Mouse (Mus musculus) midbrain, embryonic 16.5 days (tissue): ENCODE results near the gene Foxp1. TPM values are rescaled to one million over a fixed set of nuclear protein-coding genes. Genes with fewer than 3 reads are reported as not detected.

ENCODE experiments used
- ATAC-seq: fragments of 200-750 bp; cut with Nextera tagmentation; 2 replicates; pipeline ENCODE4 v1.8.0; 2017; ENCODE audit warnings: moderate TSS enrichment
- H3K27ac ChIP-seq: fragments of 300-500 bp; sonication (generic); 2 replicates; pipeline ENCODE4 v1.5.1; 2014; ENCODE audit warnings: mild to moderate bottlenecking, low read length, mixed read lengths
- H3K27me3 ChIP-seq: fragments of 300-500 bp; sonication (generic); 2 replicates; pipeline ENCODE4 v1.6.1; 2014; ENCODE audit warnings: low read depth, low read length, mixed read lengths; ENCODE audit not compliant: control insufficient read depth, insufficient read depth
- H3K36me3 ChIP-seq: fragments of 300-500 bp; sonication (generic); 2 replicates; pipeline ENCODE4 v1.6.1; 2014; ENCODE audit warnings: mild to moderate bottlenecking, low read length, moderate library complexity, mixed read lengths; ENCODE audit not compliant: control insufficient read depth, insufficient read depth
- H3K4me1 ChIP-seq: fragments of 300-500 bp; sonication (generic); 2 replicates; pipeline ENCODE4 v1.6.1; 2014; ENCODE audit warnings: mild to moderate bottlenecking, low read length, mixed read lengths; ENCODE audit not compliant: control insufficient read depth, insufficient read depth
- H3K4me2 ChIP-seq: fragments of 300-500 bp; sonication (generic); 2 replicates; pipeline ENCODE4 v1.6.1; 2014; ENCODE audit warnings: mild to moderate bottlenecking, low read length, mixed read lengths
- H3K4me3 ChIP-seq: fragments of 300-500 bp; sonication (generic); 2 replicates; pipeline ENCODE4 v1.5.1; 2014; ENCODE audit warnings: low read depth, mild to moderate bottlenecking, low read length, moderate library complexity, mixed read lengths
- H3K9ac ChIP-seq: fragments of 300-500 bp; sonication (generic); 2 replicates; pipeline ENCODE4 v1.6.1; 2014; ENCODE audit warnings: low read depth, low read length, mixed read lengths
- H3K9me3 ChIP-seq: fragments of 300-500 bp; sonication (generic); replicated peaks from 2 replicates; pipeline ENCODE4 v1.6.1; 2014; ENCODE audit warnings: mild to moderate bottlenecking, low read length, mixed read lengths; ENCODE audit not compliant: control insufficient read depth, poor library complexity, severe bottlenecking
- WGBS: fragments of 180-500 bp; shearing (Covaris S2); extraction: QIAGEN DNeasy Blood & Tissue Kit; methylation state at CpG from one replicate; pipeline ENCODE4 v1.1.7; 2014; 5-methylcytosine and 5-hydroxymethylcytosine counted together
- polyA plus RNA-seq: library from polyadenylated mRNA; unstranded; fragments of >200 nt; fragmentation: Nextera tagmentation; extraction: Ambion mirVana; gene quantifications from 2 replicates; pipeline ENCODE4 v1.2.1, GENCODE M21; 2015

Gene Foxp1
- polyA plus RNA-seq, 1 experiment from 2014 or later: 79.8 TPM

DNA sequence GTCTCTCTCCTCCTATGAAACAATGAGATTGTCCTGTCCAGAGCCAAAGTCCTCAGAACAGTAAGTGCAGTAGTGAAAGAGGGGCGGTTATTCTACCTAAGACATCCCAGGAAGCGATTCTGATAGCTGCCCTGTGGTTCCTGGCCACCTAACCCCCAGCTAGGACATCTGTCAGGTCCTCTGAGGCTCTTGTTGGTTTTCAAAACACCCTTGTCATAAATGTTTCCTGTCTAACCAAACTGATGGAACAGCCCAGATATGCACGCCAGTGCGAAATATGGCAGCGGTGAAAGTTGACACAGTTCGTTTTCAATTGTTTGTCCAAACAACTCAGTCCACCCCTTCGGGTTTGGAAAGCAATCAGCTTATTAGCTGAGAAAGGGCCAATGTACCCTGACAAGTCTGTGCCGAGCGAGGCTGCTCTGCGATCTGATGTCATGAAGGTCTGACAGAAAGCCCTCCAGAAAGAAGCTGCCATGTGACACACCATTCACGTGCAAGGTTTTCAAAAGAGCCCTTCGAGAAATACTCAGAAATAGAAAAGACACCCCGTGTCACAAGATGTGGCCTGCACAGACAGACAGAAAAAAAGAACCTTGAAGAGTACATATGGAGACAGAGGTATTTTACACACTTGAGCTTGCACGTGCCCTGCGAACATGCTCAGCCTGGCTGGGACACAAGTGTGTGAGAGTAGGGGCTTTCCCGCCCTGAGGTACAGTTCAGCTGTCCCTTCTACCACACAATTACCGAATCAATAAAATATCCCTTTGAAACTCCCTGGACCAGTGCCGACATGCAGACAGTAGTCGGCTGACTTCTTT lies 147.9 kb downstream of the Foxp1 start:
- H3K27ac ChIP-seq: no peak overlapping the region
- H3K4me2 ChIP-seq: no peak overlapping the region
- H3K4me3 ChIP-seq: no peak overlapping the region
- no peaks in the 10 kb centered on the region for H3K9me3 ChIP-seq
- no peaks in the 10 kb centered on the region for H3K36me3 ChIP-seq
- peaks cover 10% of the 10 kb centered on the region; the same call in 1 of the 2 replicates for H3K4me1 ChIP-seq
- 66% methylated on average over 19 of the region's 19 CpGs for WGBS
- ATAC-seq: no peak
- H3K27me3 ChIP-seq: no peaks in the 10 kb centered on the region
- no peak overlapping the region for H3K9ac ChIP-seq

DNA sequence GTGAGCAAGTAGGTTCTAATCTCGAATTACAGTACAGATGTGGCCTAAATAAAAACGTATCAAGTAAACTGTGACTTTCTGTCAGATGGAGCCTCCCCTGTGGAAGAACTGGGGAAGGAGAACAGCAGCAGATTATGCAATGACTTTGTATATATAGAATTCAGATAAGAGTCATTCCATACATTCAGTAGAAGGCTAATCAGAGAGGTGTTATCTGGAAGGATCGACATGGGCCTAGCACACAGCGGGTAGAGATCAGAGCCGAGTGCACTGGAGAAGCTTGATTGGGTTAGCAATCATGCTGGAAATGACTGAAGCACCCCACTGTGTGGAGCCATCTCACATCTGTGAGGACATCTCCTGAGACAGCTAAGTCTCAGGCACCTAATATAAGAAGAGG lies 150.1 kb downstream of the Foxp1 start:
- no peaks in the 10 kb centered on the region for H3K27me3 ChIP-seq
- no peak overlapping the region for H3K9ac ChIP-seq
- no peak overlapping the region for H3K4me2 ChIP-seq
- H3K36me3 ChIP-seq: no peaks in the 10 kb centered on the region
- H3K9me3 ChIP-seq: no peaks in the 10 kb centered on the region
- no peak for ATAC-seq
- 91% methylated on average over 5 of the region's 5 CpGs for WGBS
- no peak overlapping the region for H3K4me3 ChIP-seq
- no peak overlapping the region for H3K27ac ChIP-seq
- peaks cover 10% of the 10 kb centered on the region; the same call in 1 of the 2 replicates for H3K4me1 ChIP-seq

DNA sequence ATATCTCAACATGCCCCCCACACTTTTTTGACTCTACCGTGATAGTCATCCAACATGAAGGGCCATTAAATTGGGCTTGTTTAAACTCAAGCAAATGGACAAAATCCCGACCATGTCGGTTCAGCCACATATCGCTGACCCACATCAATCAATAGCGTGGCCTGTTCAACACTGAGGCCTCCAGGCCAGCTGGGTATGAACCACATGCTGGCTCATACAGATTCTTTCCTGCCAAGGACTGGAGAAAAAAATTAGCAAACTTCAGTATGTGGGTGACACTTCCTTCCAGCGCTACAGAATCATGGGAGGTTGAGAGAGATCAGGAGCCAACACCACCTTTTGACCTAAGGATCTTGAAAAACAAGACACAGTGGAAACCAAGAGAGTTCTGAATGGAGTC lies 150.5 kb downstream of the Foxp1 start:
- H3K36me3 ChIP-seq: no peaks in the 10 kb centered on the region
- H3K9me3 ChIP-seq: no peaks in the 10 kb centered on the region
- H3K4me2 ChIP-seq: no peak overlapping the region
- no peak for ATAC-seq
- H3K27me3 ChIP-seq: no peaks in the 10 kb centered on the region
- H3K27ac ChIP-seq: no peak overlapping the region
- H3K9ac ChIP-seq: no peak overlapping the region
- peaks cover 10% of the 10 kb centered on the region; the same call in 1 of the 2 replicates for H3K4me1 ChIP-seq
- H3K4me3 ChIP-seq: no peak overlapping the region
- WGBS: 91% methylated on average over 6 of the region's 6 CpGs

DNA sequence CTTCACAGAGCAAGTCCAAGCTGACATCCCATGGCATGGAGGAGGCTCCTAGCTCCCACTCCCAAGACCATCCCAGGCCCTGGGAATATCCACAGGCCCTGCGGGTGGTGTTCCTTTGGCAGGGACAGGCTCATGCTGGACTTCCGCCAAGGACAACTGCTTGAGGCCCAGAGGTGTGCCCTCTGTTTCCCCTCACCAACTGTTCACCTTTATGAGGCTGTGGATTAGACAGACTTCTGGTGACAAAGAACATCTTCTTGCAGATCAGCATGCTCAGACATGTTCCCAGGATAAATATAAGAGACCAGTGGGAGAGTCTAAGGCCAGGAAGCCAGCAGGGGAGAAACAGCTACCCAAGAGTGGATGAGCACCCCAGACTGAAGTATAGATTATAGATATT lies 152.6 kb downstream of the Foxp1 start:
- WGBS: 77% methylated on average over 2 of the region's 2 CpGs
- H3K27ac ChIP-seq: no peak overlapping the region
- no peak overlapping the region for H3K4me3 ChIP-seq
- ATAC-seq: no peak
- H3K36me3 ChIP-seq: no peaks in the 10 kb centered on the region
- no peak overlapping the region for H3K9ac ChIP-seq
- H3K27me3 ChIP-seq: no peaks in the 10 kb centered on the region
- no peaks in the 10 kb centered on the region for H3K9me3 ChIP-seq
- H3K4me2 ChIP-seq: no peak overlapping the region
- H3K4me1 ChIP-seq: peaks cover 2% of the 10 kb centered on the region; the same call in 1 of the 2 replicates

DNA sequence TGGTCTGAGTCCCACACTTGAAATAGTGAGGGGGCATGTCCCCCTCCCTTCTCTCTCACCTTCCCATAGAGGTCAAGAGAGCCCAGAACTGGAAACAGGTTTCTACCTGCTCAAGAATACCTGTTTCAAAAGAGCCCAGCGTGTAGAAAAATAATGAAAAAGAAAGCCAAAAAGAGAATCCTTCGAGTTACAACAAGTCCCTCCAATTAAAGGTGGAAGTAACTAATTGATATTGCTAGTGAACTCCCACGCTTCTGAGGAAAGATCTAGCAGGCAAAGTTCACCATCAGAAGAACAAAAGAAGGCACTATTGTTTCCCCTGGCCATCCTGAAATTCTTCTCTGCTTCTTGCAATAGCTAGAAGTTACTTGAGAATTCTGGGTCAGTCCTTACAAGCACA lies 153.4 kb downstream of the Foxp1 start:
- Histone ChIP-seq H3K27me3 (no peaks in the 10 kb centered on the region), H3K36me3 (no peaks in the 10 kb centered on the region), H3K27ac (no peak overlapping the region), H3K9me3 (no peaks in the 10 kb centered on the region), H3K4me1 (no peaks in the 10 kb centered on the region), H3K9ac (no peak overlapping the region), H3K4me3 (no peak overlapping the region), H3K4me2 (no peak overlapping the region)
- WGBS: 92% methylated on average over 3 of the region's 3 CpGs
- no peak for ATAC-seq

DNA sequence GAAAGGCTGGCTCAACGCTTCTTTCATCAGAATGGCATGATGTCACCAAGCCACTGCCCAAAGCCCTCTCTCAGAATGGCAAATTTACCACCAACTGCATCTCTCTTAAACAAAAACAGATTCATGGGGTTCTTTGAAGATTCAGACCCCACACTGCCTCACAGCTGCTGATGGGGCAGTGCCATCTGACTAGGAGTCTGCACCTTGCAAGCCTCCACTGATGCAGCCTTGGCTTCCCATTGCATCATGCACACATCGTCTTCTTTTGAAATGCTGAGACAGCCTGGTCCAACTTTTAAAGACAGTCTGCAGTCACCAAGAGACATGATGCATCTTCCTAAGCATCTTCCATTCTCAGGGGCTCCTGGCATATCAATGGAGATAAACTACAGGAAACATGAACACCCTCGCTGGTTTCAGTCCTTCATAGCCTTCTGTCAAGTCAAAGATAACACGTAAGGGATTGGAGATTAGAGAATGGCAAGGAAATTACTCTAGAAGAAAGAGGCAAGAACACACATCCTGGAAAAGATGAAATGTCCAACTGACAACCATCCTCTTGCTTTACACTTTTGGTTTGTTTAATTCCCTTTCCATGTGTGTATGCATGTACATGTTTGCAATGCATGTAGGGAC lies 154.3 kb downstream of the Foxp1 start:
- Histone ChIP-seq H3K9me3 (no peaks in the 10 kb centered on the region), H3K4me2 (no peak overlapping the region), H3K4me1 (no peaks in the 10 kb centered on the region), H3K36me3 (no peaks in the 10 kb centered on the region), H3K27me3 (no peaks in the 10 kb centered on the region), H3K27ac (no peak overlapping the region), H3K4me3 (no peak overlapping the region), H3K9ac (no peak overlapping the region)
- no peak for ATAC-seq
- 89% methylated on average over 4 of the region's 4 CpGs for WGBS

DNA sequence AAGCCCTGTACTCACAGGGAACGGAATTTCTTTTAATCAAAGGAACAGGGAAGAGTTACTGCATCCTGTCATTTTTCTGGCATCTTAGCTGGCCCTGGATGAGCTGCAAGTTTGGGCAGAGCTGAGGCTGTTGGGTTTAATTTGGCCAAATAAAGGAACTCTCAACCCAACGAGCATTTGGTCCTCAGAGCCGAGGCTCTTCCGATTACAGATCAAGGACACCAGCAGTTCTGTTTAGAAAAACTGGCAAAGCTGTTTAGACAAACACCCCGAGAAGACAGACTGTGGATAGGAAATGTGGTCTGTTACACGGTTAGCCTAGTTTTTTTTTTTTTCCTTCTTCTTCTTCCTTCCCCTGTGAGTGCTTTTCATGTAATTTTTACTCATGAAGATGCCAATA lies 158.0 kb downstream of the Foxp1 start:
- 80% methylated on average over 6 of the region's 6 CpGs for WGBS
- no peak for ATAC-seq
- H3K27me3 ChIP-seq: no peaks in the 10 kb centered on the region
- no peak overlapping the region for H3K4me2 ChIP-seq
- no peak overlapping the region for H3K9ac ChIP-seq
- H3K9me3 ChIP-seq: no peaks in the 10 kb centered on the region
- no peak overlapping the region for H3K4me3 ChIP-seq
- no peaks in the 10 kb centered on the region for H3K4me1 ChIP-seq
- H3K27ac ChIP-seq: no peak overlapping the region
- no peaks in the 10 kb centered on the region for H3K36me3 ChIP-seq

DNA sequence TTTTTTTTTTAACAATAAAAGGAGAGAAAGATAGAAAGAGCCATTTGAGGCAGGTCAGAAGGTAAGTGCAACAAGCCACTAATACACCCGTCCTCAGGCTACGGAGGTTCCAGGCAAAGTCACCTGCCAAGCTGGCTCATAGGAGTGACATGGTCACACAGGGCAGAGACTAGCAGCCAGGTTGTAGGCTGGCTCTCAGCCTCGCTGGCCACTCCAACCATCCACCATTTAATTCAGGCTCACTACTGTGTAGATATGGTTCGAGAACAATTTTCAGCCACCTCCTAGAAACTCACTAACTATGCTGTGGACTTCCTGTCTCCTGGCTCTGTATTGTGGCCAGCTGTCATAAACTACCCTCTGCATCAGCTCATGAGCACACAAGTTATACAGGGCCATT lies 161.9 kb downstream of the Foxp1 start:
- no peak overlapping the region for H3K4me3 ChIP-seq
- no peak overlapping the region for H3K9ac ChIP-seq
- no peak overlapping the region for H3K4me2 ChIP-seq
- 92% methylated on average over 4 of the region's 4 CpGs for WGBS
- no peak for ATAC-seq
- no peaks in the 10 kb centered on the region for H3K4me1 ChIP-seq
- no peaks in the 10 kb centered on the region for H3K27me3 ChIP-seq
- H3K36me3 ChIP-seq: no peaks in the 10 kb centered on the region
- no peaks in the 10 kb centered on the region for H3K9me3 ChIP-seq
- H3K27ac ChIP-seq: no peak overlapping the region

DNA sequence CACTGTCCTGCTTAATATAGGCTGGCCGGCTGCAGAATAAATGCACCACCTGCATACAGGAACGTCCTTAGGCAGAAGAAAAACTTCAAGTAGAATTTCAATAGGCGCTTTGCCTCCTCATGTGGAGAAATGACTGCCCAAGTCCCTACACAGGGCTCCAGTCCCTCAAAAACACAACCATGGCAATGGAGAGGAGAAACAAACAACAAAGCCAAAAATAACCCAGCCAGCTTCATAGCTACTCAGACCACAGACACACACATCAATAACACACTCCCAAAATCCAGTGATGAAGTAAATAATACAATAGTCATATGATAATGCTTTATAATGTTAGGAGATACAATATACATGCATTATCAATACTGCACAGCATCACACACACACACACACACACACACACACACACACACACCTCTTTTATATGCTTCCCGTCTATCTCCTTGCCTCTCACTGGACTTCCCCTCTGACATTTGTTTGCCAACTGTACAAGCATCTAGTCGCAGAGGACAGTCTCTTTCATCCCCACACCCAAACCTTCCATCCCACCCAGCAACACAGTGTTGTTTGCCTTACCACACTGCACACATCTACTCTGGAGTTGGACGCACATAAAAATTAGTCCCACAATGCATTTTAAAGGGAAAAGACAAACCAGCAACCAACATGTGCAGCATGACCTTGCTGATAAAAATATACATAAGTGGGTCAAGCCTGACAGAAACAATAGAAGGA lies 162.6 kb downstream of the Foxp1 start:
- no peaks in the 10 kb centered on the region for H3K9me3 ChIP-seq
- H3K27me3 ChIP-seq: no peaks in the 10 kb centered on the region
- no peak overlapping the region for H3K9ac ChIP-seq
- H3K4me1 ChIP-seq: no peaks in the 10 kb centered on the region
- no peak overlapping the region for H3K4me2 ChIP-seq
- H3K36me3 ChIP-seq: no peaks in the 10 kb centered on the region
- no peak overlapping the region for H3K4me3 ChIP-seq
- no peak overlapping the region for H3K27ac ChIP-seq
- ATAC-seq: no peak
- 79% methylated on average over 6 of the region's 6 CpGs for WGBS
